Mouse (Mus musculus): Measurements from ENCODE around the gene Eva1c.

- TF ChIP-seq POLR2A (IDR thresholded peaks at IDR 0.05; ENCODE audit: low read depth, low read length) (no peak), CTCF (IDR thresholded peaks at IDR 0.05; ENCODE audit: extremely low read depth, insufficient read depth, insufficient read length, insufficient replicate concordance) (no peak)
Observed at GRCm38 (mm10) chr16:90788580-90788979, 37.9 kb upstream of the Eva1c start.

Data from spleen, adult 2 months (tissue).